8 mouse cellular contexts compared by ENCODE assay signal in the genomic region with DNA sequence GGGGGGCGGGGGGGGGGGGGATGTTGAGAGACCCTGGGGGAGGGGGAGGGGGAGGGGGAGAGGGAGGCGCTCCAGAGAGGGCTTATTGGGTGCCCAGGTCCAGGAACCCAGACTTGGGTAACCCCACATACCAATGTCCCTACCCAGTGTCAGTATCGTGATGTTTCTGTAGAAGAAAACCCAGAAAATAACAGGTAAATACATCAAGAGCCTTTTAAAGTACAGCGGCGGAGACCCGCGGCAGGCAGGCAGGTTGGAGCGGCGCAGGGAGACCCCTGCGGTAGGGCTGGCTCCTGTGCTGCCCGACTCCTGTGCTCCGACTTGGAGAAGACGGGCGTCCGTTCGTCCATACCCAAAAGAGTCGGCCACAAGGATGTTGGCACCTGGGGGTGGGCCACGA. TPM values are rescaled to one million over a fixed set of nuclear protein-coding genes. Genes with fewer than 3 reads are reported as not detected.
DNase-seq lines count a peak whose midpoint lies in the region; ATAC-seq and TF ChIP-seq lines count a peak whose summit lies in the region.

No protein-coding gene starts in this region.

- WGBS in kidney, postnatal 0 days: under 1% methylated on average over 14 of the region's 18 CpGs
- WGBS in embryonic facial prominence, embryonic 11.5 days: 0% methylated on average over 12 of the region's 18 CpGs
- under 1% methylated on average over 16 of the region's 18 CpGs for WGBS in limb, embryonic 12.5 days
- under 1% methylated on average over 17 of the region's 18 CpGs for WGBS in olfactory bulb, adult 2 months

- H3K4me3 ChIP-seq in kidney, postnatal 0 days (replicated peaks; ENCODE audit: low read depth, low read length): peak overlapping the region; percentile 28; the same call in 1 of the 2 replicates
- peak overlapping the region; percentile 32 for H3K4me3 ChIP-seq in embryonic facial prominence, embryonic 11.5 days (ENCODE audit: low read depth, low read length)
- peak overlapping the region; percentile 43 for H3K4me3 ChIP-seq in limb, embryonic 12.5 days (replicated peaks)
- H3K4me3 ChIP-seq in olfactory bulb, adult 2 months (ENCODE audit: insufficient read depth, low read depth, low read length): peak overlapping the region; percentile 3; the same call in 1 of the 2 replicates

- peak overlapping the region; percentile 52 for H3K4me2 ChIP-seq in kidney, postnatal 0 days (ENCODE audit: low read length)
- H3K4me2 ChIP-seq in embryonic facial prominence, embryonic 11.5 days (ENCODE audit: low read depth, low read length): peak overlapping the region; percentile 56
- H3K4me2 ChIP-seq in limb, embryonic 12.5 days: peak overlapping the region; percentile 68

- H3K9me3 ChIP-seq in kidney, postnatal 0 days (replicated peaks; ENCODE audit: low read length): no peaks in the 10 kb centered on the region
- H3K9me3 ChIP-seq in embryonic facial prominence, embryonic 11.5 days (replicated peaks; ENCODE audit: control insufficient read depth, low read length): no peaks in the 10 kb centered on the region
- no peaks in the 10 kb centered on the region for H3K9me3 ChIP-seq in limb, embryonic 12.5 days

- no peaks in the 10 kb centered on the region for H3K4me1 ChIP-seq in kidney, postnatal 0 days (replicated peaks; ENCODE audit: insufficient read depth, low read length)
- no peaks in the 10 kb centered on the region for H3K4me1 ChIP-seq in embryonic facial prominence, embryonic 11.5 days (ENCODE audit: control insufficient read depth, insufficient read depth, low read length)
- H3K4me1 ChIP-seq in limb, embryonic 12.5 days (replicated peaks): peaks cover 6% of the 10 kb centered on the region
- H3K4me1 ChIP-seq in olfactory bulb, adult 2 months (ENCODE audit: control insufficient read depth, insufficient read depth, low read length): no peaks in the 10 kb centered on the region

- no peaks in the 10 kb centered on the region for H3K36me3 ChIP-seq in kidney, postnatal 0 days (ENCODE audit: insufficient read depth, low read length)
- H3K36me3 ChIP-seq in embryonic facial prominence, embryonic 11.5 days (replicated peaks; ENCODE audit: control insufficient read depth, insufficient read depth, low read depth, low read length): no peaks in the 10 kb centered on the region
- H3K36me3 ChIP-seq in limb, embryonic 12.5 days: no peaks in the 10 kb centered on the region

- no peak for DNase-seq in kidney, postnatal 0 days (ENCODE audit: low spot score)
- no peak for DNase-seq in kidney, adult 9 months
- no peak for DNase-seq in embryonic facial prominence, embryonic 11.5 days (ENCODE audit: low spot score)
- no peak for DNase-seq in frontal cortex, postnatal 10 days (ENCODE audit: low spot score in 2 of 2)
- DNase-seq in thymus, postnatal 36 days: no peak
- DNase-seq in cerebellum, postnatal 14 days: no peak

- peaks cover 75% of the 10 kb centered on the region for H3K27me3 ChIP-seq in kidney, postnatal 0 days (ENCODE audit: insufficient read depth, low read length)
- H3K27me3 ChIP-seq in embryonic facial prominence, embryonic 11.5 days (ENCODE audit: control insufficient read depth, insufficient read depth, low read length): peaks cover 20% of the 10 kb centered on the region
- H3K27me3 ChIP-seq in limb, embryonic 12.5 days: peaks cover 59% of the 10 kb centered on the region

- TF ChIP-seq CTCF in kidney, postnatal 0 days (IDR thresholded peaks at IDR 0.05; ENCODE audit: low read depth): no peak
- no peak for TF ChIP-seq CTCF in olfactory bulb, adult 2 months (IDR thresholded peaks at IDR 0.05; ENCODE audit: insufficient read depth, low read depth, low read length)

- ATAC-seq in kidney, postnatal 0 days (replicated peaks; ENCODE audit: low FRiP score, low read depth): no peak
- ATAC-seq in embryonic facial prominence, embryonic 11.5 days (replicated peaks; ENCODE audit: insufficient number of reproducible peaks, low FRiP score, low TSS enrichment, low read depth): peak; percentile 25
- peak; percentile 81 for ATAC-seq in limb, embryonic 12.5 days (ENCODE audit: insufficient number of reproducible peaks, insufficient read depth, low FRiP score, low TSS enrichment, low read depth)

- no peak overlapping the region for H3K9ac ChIP-seq in kidney, postnatal 0 days (ENCODE audit: low read depth, low read length)
- no peak overlapping the region; the same call in 1 of the 2 replicates for H3K9ac ChIP-seq in embryonic facial prominence, embryonic 11.5 days (replicated peaks; ENCODE audit: low read length)
- no peak overlapping the region for H3K9ac ChIP-seq in limb, embryonic 12.5 days (replicated peaks)

- no peak for TF ChIP-seq POLR2A in olfactory bulb, adult 2 months (IDR thresholded peaks at IDR 0.05; ENCODE audit: insufficient read depth, low read depth, low read length)

- H3K27ac ChIP-seq in kidney, postnatal 0 days: no peak overlapping the region
- no peak overlapping the region for H3K27ac ChIP-seq in embryonic facial prominence, embryonic 11.5 days (replicated peaks; ENCODE audit: low read depth, low read length)
- H3K27ac ChIP-seq in limb, embryonic 12.5 days: no peak overlapping the region
- no peak overlapping the region for H3K27ac ChIP-seq in olfactory bulb, adult 2 months (ENCODE audit: insufficient read depth, low read depth, low read length)

RNA-seq across cellular contexts. Expression of gene Fcgr1, which starts 33.9 kb away (rescaled TPM):
- polyA plus RNA-seq in kidney, postnatal 0 days (2015; fragmentation: Nextera tagmentation; extraction: Ambion mirVana): 2.0 and 2.5 TPM in 2 replicates
- 1.3 and 2.1 TPM in 2 replicates for polyA plus RNA-seq in embryonic facial prominence, embryonic 11.5 days (2014; fragmentation: Nextera tagmentation; extraction: Ambion mirVana)
- 0.94 and 1.1 TPM in 2 replicates for polyA plus RNA-seq in limb, embryonic 12.5 days (2016; fragmentation: Nextera tagmentation; extraction: Ambion mirVana)
- not detected in 2 replicates for polyA plus RNA-seq in olfactory bulb, adult 2 months (2012; ENCODE audit: insufficient read depth, insufficient read length, low replicate concordance, missing spikeins)

RNA-seq across cellular contexts. Expression of gene Hist2h2bb, which starts 58.1 kb away (rescaled TPM):
- 4.9 and 5.4 TPM in 2 replicates for polyA plus RNA-seq in kidney, postnatal 0 days (2015; fragmentation: Nextera tagmentation; extraction: Ambion mirVana)
- 18.6 and 25.6 TPM in 2 replicates for polyA plus RNA-seq in embryonic facial prominence, embryonic 11.5 days (2014; fragmentation: Nextera tagmentation; extraction: Ambion mirVana)
- polyA plus RNA-seq in limb, embryonic 12.5 days (2016; fragmentation: Nextera tagmentation; extraction: Ambion mirVana): 21.4 and 34.9 TPM in 2 replicates
- polyA plus RNA-seq in olfactory bulb, adult 2 months (2012; ENCODE audit: insufficient read depth, insufficient read length, low replicate concordance, missing spikeins): not detected in 2 replicates

RNA-seq across cellular contexts. Expression of gene Hist2h3b, which starts 59.2 kb away (rescaled TPM):
- polyA plus RNA-seq in kidney, postnatal 0 days (2015; fragmentation: Nextera tagmentation; extraction: Ambion mirVana): 34.6 and 36.5 TPM in 2 replicates
- polyA plus RNA-seq in embryonic facial prominence, embryonic 11.5 days (2014; fragmentation: Nextera tagmentation; extraction: Ambion mirVana): 79.1 and 90.2 TPM in 2 replicates
- polyA plus RNA-seq in limb, embryonic 12.5 days (2016; fragmentation: Nextera tagmentation; extraction: Ambion mirVana): 95.3 and 139 TPM in 2 replicates
- not detected in 2 replicates for polyA plus RNA-seq in olfactory bulb, adult 2 months (2012; ENCODE audit: insufficient read depth, insufficient read length, low replicate concordance, missing spikeins)

Comparison
In these comparisons a context has a peak if more than half of its experiments do, and no peak if none do; other contexts are left out.
1. RNA of gene Hist2h3b, which starts 59.2 kb away (polyA plus RNA-seq): 95.3 to 139 TPM in limb, embryonic 12.5 days, 79.1 to 90.2 TPM in embryonic facial prominence, embryonic 11.5 days and 34.6 to 36.5 TPM in kidney, postnatal 0 days; not detected in olfactory bulb, adult 2 months; every median in the first group is over 10 times any median in the second.
2. Peak in every context shown above with its lines, with median percentiles within 50 percentile points of each other: H3K4me2 ChIP-seq and H3K4me3 ChIP-seq.